Mouse (Mus musculus): ENCODE data around the gene Olfr314.
"Not testable (repeated sequence)": the region's sequence is repeated elsewhere in the genome, so short reads cannot be mapped to it uniquely, and the experiment has no call there.

Gene Olfr314

GRCm38 (mm10) chr11:58782480-58783089, at the start of gene Olfr314:
Gene Olfr314, plus strand, starts transcription at chr11:58782952.
- DNase-seq, result no peak

GRCm38 (mm10) chr11:58733372-58733771, 49.4 kb upstream of the Olfr314 start:
- peak; percentile 7 for DNase-seq

- no peak for DNase-seq
These were observed 43.9 kb upstream of the Olfr314 start, which contains the start of gene Olfr317 for GRCm38 (mm10) chr11:58738792-58739262. Gene Olfr317, minus strand, starts transcription at chr11:58739212.

- not testable (repeated sequence) for DNase-seq
These were observed 31.7 kb upstream of the Olfr314 start for GRCm38 (mm10) chr11:58751096-58751495.

GRCm38 (mm10) chr11:58752434-58752833, 30.3 kb upstream of the Olfr314 start, which contains the start of gene Olfr316:
Gene Olfr316, plus strand, starts transcription at chr11:58752734.
- no peak for DNase-seq

GRCm38 (mm10) chr11:58772888-58773287, 9.9 kb upstream of the Olfr314 start, which contains the start of gene Olfr315:
Gene Olfr315, plus strand, starts transcription at chr11:58773188.
- no peak for DNase-seq

GRCm38 (mm10) chr11:58784182-58784581, 1.4 kb downstream of the Olfr314 start:
- DNase-seq, result no peak

- DNase-seq, result no peak
These were observed 4.9 kb downstream of the Olfr314 start for GRCm38 (mm10) chr11:58787651-58788050.

GRCm38 (mm10) chr11:58788346-58788745, 5.6 kb downstream of the Olfr314 start:
- no peak for DNase-seq

- DNase-seq, result no peak
These were observed 6.8 kb downstream of the Olfr314 start for GRCm38 (mm10) chr11:58789532-58789931.

GRCm38 (mm10) chr11:58790053-58790452, 7.3 kb downstream of the Olfr314 start:
- DNase-seq, result no peak

GRCm38 (mm10) chr11:58790646-58791045, 7.9 kb downstream of the Olfr314 start:
- no peak for DNase-seq

GRCm38 (mm10) chr11:58795856-58796255, 13.1 kb downstream of the Olfr314 start:
- DNase-seq, result no peak

GRCm38 (mm10) chr11:58796850-58797249, 14.1 kb downstream of the Olfr314 start:
- no peak for DNase-seq

GRCm38 (mm10) chr11:58799747-58800146, 17.0 kb downstream of the Olfr314 start:
- DNase-seq, result no peak

GRCm38 (mm10) chr11:58801558-58802228, 18.9 kb downstream of the Olfr314 start, which contains the start of gene Fam183b:
Gene Fam183b, minus strand, starts transcription at chr11:58801960.
- DNase-seq, result peak; percentile 69

GRCm38 (mm10) chr11:58803871-58804270, 21.1 kb downstream of the Olfr314 start:
- no peak for DNase-seq

GRCm38 (mm10) chr11:58804393-58804792, 21.6 kb downstream of the Olfr314 start:
- no peak for DNase-seq

- no peak for DNase-seq
These were observed 29.2 kb downstream of the Olfr314 start for GRCm38 (mm10) chr11:58812001-58812400.

GRCm38 (mm10) chr11:58814700-58815099, 31.9 kb downstream of the Olfr314 start, which contains the start of gene Olfr313:
Gene Olfr313, plus strand, starts transcription at chr11:58815000.
- DNase-seq, result not testable (repeated sequence)

GRCm38 (mm10) chr11:58815676-58816075, 32.9 kb downstream of the Olfr314 start:
- DNase-seq, result no peak

- not testable (repeated sequence) for DNase-seq
These were observed 46.2 kb downstream of the Olfr314 start, which contains the start of gene Olfr312 for GRCm38 (mm10) chr11:58828937-58829336. Gene Olfr312, plus strand, starts transcription at chr11:58829237.

- no peak for DNase-seq
These were observed 47.0 kb downstream of the Olfr314 start for GRCm38 (mm10) chr11:58829764-58830163.

GRCm38 (mm10) chr11:58832541-58832940, 49.8 kb downstream of the Olfr314 start:
- DNase-seq, result not testable (repeated sequence)

All from embryo, embryonic 11 days (tissue).